Mouse (Mus musculus) forebrain, embryonic 13.5 days (tissue): ENCODE data around the gene Mrln. TPM values are rescaled to one million over a fixed set of nuclear protein-coding genes. Genes with fewer than 3 reads are reported as not detected.
"Not testable (repeated sequence)": the region's sequence is repeated elsewhere in the genome, so short reads cannot be mapped to it uniquely, and the experiment has no call there.

ENCODE experiments used
- ATAC-seq: fragments of 200-750 bp; cut with Nextera tagmentation; 2 replicates; pipeline ENCODE4 v1.8.0; 2017
- H3K27ac ChIP-seq: fragments of 300-500 bp; sonication (generic); 2 replicates; pipeline ENCODE4 v1.5.1; 2015; ENCODE audit warnings: inconsistent platforms, mild to moderate bottlenecking, moderate library complexity
- H3K27me3 ChIP-seq: fragments of 300-500 bp; sonication (generic); 2 replicates; pipeline ENCODE4 v1.6.1; 2015; ENCODE audit warnings: mild to moderate bottlenecking, inconsistent platforms
- H3K36me3 ChIP-seq: fragments of 300-500 bp; sonication (generic); 2 replicates; pipeline ENCODE4 v1.6.1; 2015; ENCODE audit warnings: mild to moderate bottlenecking, inconsistent platforms; ENCODE audit not compliant: poor library complexity, severe bottlenecking
- H3K4me1 ChIP-seq: fragments of 300-500 bp; sonication (generic); 2 replicates; pipeline ENCODE4 v1.6.1; 2015; ENCODE audit warnings: inconsistent platforms
- H3K4me2 ChIP-seq: fragments of 300-500 bp; sonication (generic); 2 replicates; pipeline ENCODE4 v1.6.1; 2015; ENCODE audit warnings: inconsistent platforms, mild to moderate bottlenecking, moderate library complexity
- H3K4me3 ChIP-seq: fragments of 300-500 bp; sonication (generic); 2 replicates; pipeline ENCODE4 v1.5.1; 2015; ENCODE audit warnings: mild to moderate bottlenecking, inconsistent platforms
- H3K9ac ChIP-seq: fragments of 300-500 bp; sonication (generic); 2 replicates; pipeline ENCODE4 v1.6.1; 2015; ENCODE audit warnings: mild to moderate bottlenecking, inconsistent platforms
- H3K9me3 ChIP-seq: fragments of 300-500 bp; sonication (generic); replicated peaks from 2 replicates; pipeline ENCODE4 v1.6.1; 2016; ENCODE audit warnings: inconsistent platforms
- WGBS: fragments of 180-500 bp; shearing (Covaris S2); methylation state at CpG from one replicate; pipeline ENCODE4 v1.1.7; 2015; 5-methylcytosine and 5-hydroxymethylcytosine counted together
- polyA plus RNA-seq: library from polyadenylated mRNA; unstranded; fragments of >200 nt; fragmentation: Nextera tagmentation; extraction: Ambion mirVana; gene quantifications from 2 replicates; pipeline ENCODE4 v1.2.1, GENCODE M21; 2015

The Mrln gene
- polyA plus RNA-seq, 1 experiment from 2014 or later = not detected

DNA sequence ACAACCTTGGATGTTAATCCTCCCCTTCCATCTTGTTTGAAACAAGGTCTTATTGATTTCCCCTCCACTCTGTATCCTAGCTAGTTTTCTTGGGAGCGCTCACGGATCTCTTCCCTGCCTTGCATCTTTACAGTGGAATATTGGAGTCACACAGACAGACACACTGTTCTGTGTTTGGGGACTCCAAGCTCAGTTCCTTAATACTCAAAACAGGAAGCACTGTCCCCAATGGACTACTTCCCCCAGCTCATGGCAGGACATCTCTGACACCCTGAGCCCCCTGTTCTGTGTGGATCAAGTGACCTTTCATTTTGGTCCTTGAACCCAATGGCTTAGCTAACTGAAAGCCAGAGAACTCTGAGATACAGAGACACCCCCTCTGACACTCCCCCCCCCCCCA is 6.9 kb upstream of the Mrln start:
- H3K9ac ChIP-seq = no peak overlapping the region
- peaks cover 12% of the 10 kb centered on the region; the same call in 1 of the 2 replicates for H3K4me1 ChIP-seq
- no peaks in the 10 kb centered on the region for H3K9me3 ChIP-seq
- peaks cover 12% of the 10 kb centered on the region for H3K36me3 ChIP-seq
- H3K4me3 ChIP-seq = no peak overlapping the region
- no peak overlapping the region for H3K27ac ChIP-seq
- H3K27me3 ChIP-seq = no peaks in the 10 kb centered on the region
- H3K4me2 ChIP-seq = no peak overlapping the region
- 87% methylated on average over 2 of the region's 2 CpGs for WGBS
- ATAC-seq = no peak

DNA sequence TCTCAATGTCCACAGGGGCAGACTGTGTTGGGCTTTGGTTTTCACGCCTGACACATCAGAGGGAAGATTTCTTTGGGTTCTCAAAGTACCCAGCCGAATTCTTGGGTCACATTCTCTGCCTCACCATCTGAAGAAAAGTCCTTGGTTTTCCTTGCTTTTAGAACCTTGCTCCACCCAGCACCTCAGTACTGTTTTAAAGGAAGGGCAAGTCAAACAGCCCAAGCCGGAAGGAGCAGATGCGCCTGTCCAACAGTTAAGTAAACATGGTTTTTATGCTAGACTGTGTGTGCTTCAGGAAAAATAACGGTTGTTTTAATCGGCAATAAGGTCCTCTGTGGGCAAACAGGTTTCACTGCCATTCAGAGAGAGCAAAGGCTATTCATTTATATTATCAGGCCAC is 6.5 kb upstream of the Mrln start:
- Histone ChIP-seq H3K9ac (no peak overlapping the region), H3K4me3 (no peak overlapping the region), H3K36me3 (peaks cover 9% of the 10 kb centered on the region; the same call in 1 of the 2 replicates), H3K9me3 (no peaks in the 10 kb centered on the region), H3K27ac (no peak overlapping the region), H3K27me3 (no peaks in the 10 kb centered on the region), H3K4me2 (no peak overlapping the region), H3K4me1 (peaks cover 12% of the 10 kb centered on the region; the same call in 1 of the 2 replicates)
- no peak for ATAC-seq
- WGBS = 77% methylated on average over 6 of the region's 6 CpGs

DNA sequence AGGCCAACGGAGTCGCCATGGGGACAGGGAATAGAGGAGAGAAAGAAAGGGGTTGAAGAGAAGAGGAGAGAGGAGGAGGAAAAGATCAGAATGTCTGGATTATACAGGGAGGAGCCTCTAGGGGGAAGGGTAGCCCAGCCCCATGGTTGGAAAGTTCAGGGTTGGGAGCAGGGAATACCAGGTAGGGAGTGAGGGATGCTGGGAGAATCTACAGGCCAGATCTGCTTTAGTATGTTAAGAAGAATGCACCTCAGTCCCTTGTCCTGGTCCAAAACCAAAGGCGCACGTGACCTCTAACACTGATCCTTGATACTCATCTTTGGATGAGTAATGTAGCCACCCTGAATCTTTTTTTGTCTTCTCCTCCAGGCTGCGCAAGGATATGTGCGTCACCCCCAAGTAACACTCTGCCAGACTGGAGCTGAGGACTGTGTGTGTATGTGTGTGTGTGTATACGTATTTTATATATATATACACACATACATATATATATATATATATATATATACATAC is 5.5 kb upstream of the Mrln start:
- Histone ChIP-seq H3K36me3 (no peaks in the 10 kb centered on the region), H3K9ac (no peak overlapping the region), H3K4me1 (peaks cover 12% of the 10 kb centered on the region; the same call in 1 of the 2 replicates), H3K4me2 (no peak overlapping the region), H3K27me3 (no peaks in the 10 kb centered on the region), H3K9me3 (no peaks in the 10 kb centered on the region), H3K4me3 (no peak overlapping the region), H3K27ac (no peak overlapping the region)
- no peak for ATAC-seq
- WGBS = 92% methylated on average over 7 of the region's 7 CpGs

DNA sequence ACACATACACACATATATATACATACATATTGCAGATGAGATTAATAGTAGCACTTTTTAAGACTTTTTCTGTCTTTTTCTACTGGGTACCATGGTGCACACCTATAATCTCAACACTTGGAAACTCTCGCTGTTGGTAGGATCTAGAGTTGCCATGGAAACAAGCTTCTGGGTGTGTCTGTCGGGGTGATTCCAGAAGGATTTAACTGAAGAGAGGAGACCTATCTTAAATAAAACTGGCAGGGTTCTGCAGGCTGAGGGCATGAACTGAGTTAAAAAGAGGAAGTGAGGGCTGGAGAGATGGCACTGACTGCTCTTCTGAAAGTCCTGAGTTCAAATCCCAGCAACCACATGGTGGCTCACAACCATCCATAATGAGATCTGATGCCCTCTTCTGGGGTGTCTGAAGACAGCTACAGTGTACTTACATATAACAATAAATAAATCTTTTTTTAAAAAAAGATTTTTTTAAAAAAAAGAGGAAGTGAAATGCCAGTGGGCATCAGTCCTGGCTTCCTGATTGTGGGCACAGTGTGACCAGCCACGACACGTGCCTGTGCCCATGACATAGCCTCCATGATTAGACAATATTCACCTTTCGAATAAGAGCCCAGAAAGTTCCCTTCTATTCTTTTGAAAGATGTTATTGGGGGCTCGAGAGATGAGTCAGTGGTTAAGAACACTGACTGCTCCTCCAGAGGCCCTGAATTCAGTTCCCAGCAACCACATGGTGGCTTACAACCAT is 4.8 kb upstream of the Mrln start:
- Histone ChIP-seq H3K36me3 (no peaks in the 10 kb centered on the region), H3K9me3 (no peaks in the 10 kb centered on the region), H3K27ac (no peak overlapping the region), H3K4me2 (no peak overlapping the region), H3K4me1 (peaks cover 12% of the 10 kb centered on the region; the same call in 1 of the 2 replicates), H3K27me3 (no peaks in the 10 kb centered on the region), H3K9ac (no peak overlapping the region), H3K4me3 (no peak overlapping the region)
- WGBS = 80% methylated on average over 6 of the region's 6 CpGs
- ATAC-seq = no peak

DNA sequence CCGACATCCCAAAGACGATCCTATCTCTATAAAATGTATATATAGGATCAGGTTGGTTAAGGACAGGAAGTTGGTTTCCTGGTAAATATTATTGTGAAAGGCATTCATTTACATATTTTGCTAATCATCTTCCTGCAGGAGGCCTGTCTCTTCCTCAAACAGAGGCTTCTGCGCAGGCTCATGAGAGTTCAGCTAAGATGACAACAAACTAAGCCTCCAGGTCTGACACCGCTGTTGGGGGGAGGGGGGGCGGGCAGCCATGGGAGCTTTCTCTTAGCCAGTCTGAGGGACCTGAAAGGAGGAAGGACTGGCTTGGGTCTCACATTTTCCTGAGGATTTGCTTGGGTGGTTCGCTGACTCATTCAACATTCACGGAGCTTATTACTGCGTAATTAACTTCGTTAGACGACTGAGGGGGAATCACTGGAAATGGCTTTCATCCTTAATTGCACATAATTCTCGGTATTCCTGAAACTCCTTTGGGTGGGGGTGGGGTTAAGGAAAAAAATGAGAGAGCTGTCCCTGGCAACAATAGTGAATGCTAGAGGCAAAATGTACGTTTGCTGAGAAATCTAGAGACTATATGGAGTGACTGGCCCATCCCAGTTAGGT is 3.5 kb upstream of the Mrln start:
- WGBS = 28% methylated on average over 12 of the region's 12 CpGs
- H3K27me3 ChIP-seq = no peaks in the 10 kb centered on the region
- no peaks in the 10 kb centered on the region for H3K9me3 ChIP-seq
- ATAC-seq = no peak
- peak overlapping the region; percentile 38 for H3K4me2 ChIP-seq
- no peaks in the 10 kb centered on the region for H3K36me3 ChIP-seq
- H3K4me3 ChIP-seq = no peak overlapping the region
- no peak overlapping the region for H3K27ac ChIP-seq
- H3K4me1 ChIP-seq = peaks cover 12% of the 10 kb centered on the region; the same call in 1 of the 2 replicates
- no peak overlapping the region for H3K9ac ChIP-seq

DNA sequence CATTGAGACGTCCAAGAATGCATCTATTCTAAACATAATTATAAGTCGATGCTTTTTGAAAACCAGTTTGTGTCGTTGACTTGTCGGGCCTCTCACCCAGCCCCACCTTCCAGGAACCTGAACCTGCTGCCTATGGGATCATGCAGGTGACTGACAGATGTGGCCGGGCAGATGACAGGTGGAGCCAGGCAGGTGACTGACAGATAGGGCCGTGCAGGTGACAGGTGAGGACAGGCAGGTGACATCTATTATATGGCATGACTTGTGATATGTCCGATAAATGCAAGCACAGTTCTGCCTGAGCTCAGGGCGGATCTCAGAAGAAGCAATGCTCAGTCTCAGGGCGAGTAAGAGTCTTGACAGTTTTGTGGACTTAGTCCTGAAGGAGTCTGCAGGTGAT is 6.8 kb downstream of the Mrln start:
- WGBS = 83% methylated on average over 9 of the region's 9 CpGs
- Histone ChIP-seq H3K9me3 (no peaks in the 10 kb centered on the region), H3K27me3 (no peaks in the 10 kb centered on the region), H3K4me1 (no peaks in the 10 kb centered on the region), H3K9ac (no peak overlapping the region), H3K36me3 (no peaks in the 10 kb centered on the region), H3K4me2 (no peak overlapping the region), H3K27ac (no peak overlapping the region), H3K4me3 (no peak overlapping the region)
- ATAC-seq = no peak

DNA sequence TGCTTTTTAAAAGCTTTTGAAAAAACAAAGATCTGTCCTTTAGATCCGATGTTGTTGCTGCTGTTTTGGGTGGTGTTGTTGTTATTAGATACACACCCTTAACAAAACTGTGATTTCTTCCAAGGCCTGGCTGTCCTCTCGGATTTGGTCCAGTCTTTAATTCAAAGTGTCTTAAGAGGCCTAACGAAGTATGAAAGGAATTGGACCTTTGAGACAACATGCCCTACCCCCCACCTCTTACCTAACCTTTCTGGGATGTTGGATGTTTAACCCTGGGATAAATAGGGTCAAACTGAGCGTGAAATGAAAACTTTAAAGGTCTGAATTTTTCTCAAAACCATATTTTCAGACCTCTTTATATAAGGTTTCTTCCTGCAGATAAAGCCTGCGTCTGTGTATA is 16.5 kb downstream of the Mrln start:
- H3K9me3 ChIP-seq = no peaks in the 10 kb centered on the region
- H3K4me2 ChIP-seq = no peak overlapping the region
- 42% methylated on average over 5 of the region's 5 CpGs for WGBS
- no peak overlapping the region for H3K27ac ChIP-seq
- H3K27me3 ChIP-seq = no peaks in the 10 kb centered on the region
- no peak overlapping the region for H3K4me3 ChIP-seq
- no peak overlapping the region for H3K9ac ChIP-seq
- H3K36me3 ChIP-seq = no peaks in the 10 kb centered on the region
- no peak for ATAC-seq
- no peaks in the 10 kb centered on the region for H3K4me1 ChIP-seq

DNA sequence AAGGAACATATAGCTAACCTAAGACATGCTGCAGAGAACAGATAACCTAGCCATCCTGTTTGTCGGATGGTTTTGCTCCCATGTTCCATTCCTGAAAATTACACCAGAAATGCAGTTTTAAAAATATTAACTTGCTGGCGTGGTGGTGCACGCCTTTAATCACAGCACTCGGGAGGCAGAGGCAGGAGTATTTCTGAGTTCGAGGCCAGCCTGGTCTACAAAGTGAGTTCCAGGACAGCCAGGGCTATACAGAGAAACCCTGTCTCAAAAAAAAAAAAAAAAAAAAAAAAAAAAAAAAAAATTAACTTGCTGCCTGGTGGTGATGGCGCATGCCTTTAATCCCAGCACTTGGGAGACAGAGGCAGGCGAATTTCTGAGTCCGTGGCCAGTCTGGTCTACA is 17.8 kb downstream of the Mrln start:
- H3K9me3 ChIP-seq, ATAC-seq, H3K36me3 ChIP-seq, H3K4me1 ChIP-seq, H3K27ac ChIP-seq, H3K4me2 ChIP-seq, H3K9ac ChIP-seq, H3K27me3 ChIP-seq, H3K4me3 ChIP-seq: not testable (repeated sequence)
- WGBS = 91% methylated on average over 8 of the region's 8 CpGs

DNA sequence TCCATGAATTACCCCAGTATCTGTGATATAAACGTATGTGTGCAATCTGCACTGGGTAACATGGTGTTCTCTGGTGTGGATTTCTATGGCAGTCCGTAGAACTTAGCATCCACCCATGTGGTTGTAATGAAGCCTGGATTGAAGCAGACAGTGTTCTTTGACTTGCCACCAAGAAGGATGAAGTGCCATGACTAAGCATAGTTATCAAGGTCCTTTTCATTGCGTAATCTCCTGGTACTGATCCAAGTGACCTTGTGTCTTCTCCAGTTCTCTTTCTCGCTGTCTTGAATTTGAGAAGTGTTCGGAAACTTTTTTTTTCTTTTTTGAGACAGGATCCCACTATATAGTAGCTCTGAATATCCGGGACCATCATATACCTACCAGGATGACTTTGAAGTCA is 20.1 kb downstream of the Mrln start:
- Histone ChIP-seq H3K36me3 (no peaks in the 10 kb centered on the region), H3K27ac (no peak overlapping the region), H3K4me1 (no peaks in the 10 kb centered on the region), H3K27me3 (no peaks in the 10 kb centered on the region), H3K9me3 (no peaks in the 10 kb centered on the region), H3K4me3 (no peak overlapping the region), H3K9ac (no peak overlapping the region), H3K4me2 (no peak overlapping the region)
- 88% methylated on average over 6 of the region's 6 CpGs for WGBS
- ATAC-seq = no peak

DNA sequence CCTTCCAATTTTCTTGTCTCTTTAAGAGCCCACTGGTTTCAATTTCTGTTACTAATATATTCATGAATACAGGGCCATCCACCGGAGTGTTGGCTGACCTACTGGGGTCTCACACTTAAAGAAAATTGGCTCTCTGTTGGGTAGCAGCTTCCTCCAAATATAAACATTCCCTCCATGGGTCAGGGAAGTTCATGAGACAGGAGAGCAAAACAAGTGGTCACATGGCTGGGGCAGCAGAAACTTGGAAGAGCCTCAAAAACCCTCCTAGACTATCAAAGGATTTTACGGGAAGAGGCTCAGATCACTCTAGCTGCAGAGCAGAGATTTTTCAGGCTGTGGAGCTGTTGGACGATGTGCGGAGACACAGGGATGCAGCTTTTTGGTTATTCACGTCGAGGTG is 21.3 kb downstream of the Mrln start:
- ATAC-seq = no peak
- no peaks in the 10 kb centered on the region for H3K27me3 ChIP-seq
- no peaks in the 10 kb centered on the region for H3K36me3 ChIP-seq
- H3K4me2 ChIP-seq = no peak overlapping the region
- no peak overlapping the region for H3K4me3 ChIP-seq
- 78% methylated on average over 6 of the region's 6 CpGs for WGBS
- H3K9me3 ChIP-seq = no peaks in the 10 kb centered on the region
- no peak overlapping the region for H3K9ac ChIP-seq
- H3K4me1 ChIP-seq = no peaks in the 10 kb centered on the region
- no peak overlapping the region for H3K27ac ChIP-seq

DNA sequence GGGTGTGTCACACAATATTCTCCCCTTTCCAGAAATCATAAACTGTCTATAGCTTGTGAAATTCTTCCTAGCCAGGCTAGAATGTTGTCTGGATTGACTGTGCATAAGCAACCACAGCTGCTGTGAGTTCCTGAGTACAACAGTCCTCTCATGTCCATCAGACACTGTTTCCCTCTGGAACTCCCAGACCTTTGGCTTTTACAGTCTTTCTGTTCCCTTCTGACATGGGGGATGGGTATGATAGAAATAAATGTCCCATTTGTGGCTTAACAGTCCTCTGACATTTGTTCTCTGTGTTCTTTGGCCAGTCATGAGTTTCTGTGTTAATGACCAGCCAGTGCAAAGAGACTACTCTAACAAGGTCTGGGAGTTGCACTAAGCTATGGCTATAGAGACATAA is 22.1 kb downstream of the Mrln start:
- Histone ChIP-seq H3K4me3 (no peak overlapping the region), H3K27me3 (no peaks in the 10 kb centered on the region), H3K9ac (no peak overlapping the region), H3K9me3 (no peaks in the 10 kb centered on the region), H3K27ac (no peak overlapping the region), H3K36me3 (no peaks in the 10 kb centered on the region), H3K4me2 (no peak overlapping the region), H3K4me1 (no peaks in the 10 kb centered on the region)
- ATAC-seq = no peak

DNA sequence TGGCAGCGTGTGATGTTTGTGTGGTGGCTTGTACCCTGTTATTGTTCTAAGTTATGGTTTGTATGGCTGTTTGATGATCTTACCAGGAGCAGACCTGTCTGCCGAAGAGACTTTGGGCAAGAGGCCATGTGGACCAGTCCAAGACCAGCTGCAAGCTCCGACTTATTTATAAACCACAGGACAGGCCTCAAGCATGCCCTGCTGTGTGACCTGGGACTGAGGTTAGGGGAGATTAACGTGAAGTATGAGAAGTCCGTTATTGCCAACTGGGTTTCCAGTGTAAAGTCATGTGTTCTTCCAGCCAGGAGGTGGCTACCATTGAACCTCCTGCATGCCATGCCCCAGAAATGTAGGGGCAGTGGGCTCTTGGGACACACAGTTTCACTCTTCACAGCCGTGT is 25.9 kb downstream of the Mrln start:
- WGBS = 89% methylated on average over 6 of the region's 6 CpGs
- H3K4me3 ChIP-seq = no peak overlapping the region
- no peak overlapping the region for H3K27ac ChIP-seq
- H3K27me3 ChIP-seq = no peaks in the 10 kb centered on the region
- H3K9me3 ChIP-seq = no peaks in the 10 kb centered on the region
- H3K4me1 ChIP-seq = no peaks in the 10 kb centered on the region
- no peak for ATAC-seq
- H3K4me2 ChIP-seq = no peak overlapping the region
- H3K9ac ChIP-seq = no peak overlapping the region
- H3K36me3 ChIP-seq = no peaks in the 10 kb centered on the region
